ENCODE assay signal across 20 mouse cellular contexts in the genomic region with DNA sequence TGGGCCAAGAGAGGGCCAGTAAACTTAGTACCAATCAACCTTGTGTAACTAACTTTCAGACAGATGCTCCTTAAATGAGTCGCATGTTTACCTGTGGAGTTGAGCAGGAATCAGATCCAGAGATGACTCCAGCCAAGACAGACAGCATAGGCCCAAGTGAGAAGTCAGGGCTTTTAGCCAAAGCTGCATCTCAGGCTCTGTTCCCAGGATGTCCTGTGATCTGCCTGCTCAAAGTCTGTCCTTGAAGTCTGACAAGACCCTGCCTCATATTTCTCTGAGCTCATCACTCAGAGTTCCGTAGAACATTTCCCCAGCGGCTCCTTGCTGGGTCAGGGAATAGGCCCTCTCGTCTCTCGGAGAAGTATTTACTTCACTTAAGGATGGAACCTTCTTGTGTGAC.
A peak's percentile ranks its signal among the peaks of the same experiment; 100 is the strongest.
DNase-seq lines count a peak whose midpoint lies in the region; ATAC-seq and TF ChIP-seq lines count a peak whose summit lies in the region.
"Had no signal": no experiment of that assay in that cellular context is flagged by ENCODE, and none has a peak within 500 bp of the region (broad histone marks: within the 10 kb centered on the region; RNA-seq: fewer than 3 reads in every experiment).

No protein-coding gene starts in this region.

- no peak for TF ChIP-seq CTCF in heart, adult 2 months (IDR thresholded peaks at IDR 0.05)

- intact Hi-C loops in heart, adult 2 months (cut with DNase I) = no loop called here
- intact Hi-C loops in heart, postnatal 14 days (cut with DNase I) = no loop called here

- no peaks in the 10 kb centered on the region for H3K27me3 ChIP-seq in heart, adult 2 months (ENCODE audit: control insufficient read depth, insufficient read depth, low read length)
- no peaks in the 10 kb centered on the region for H3K27me3 ChIP-seq in heart, embryonic 16.5 days (ENCODE audit: control insufficient read depth, insufficient read depth, low read length)
- H3K27me3 ChIP-seq: embryonic facial prominence, embryonic 12.5 days; forebrain, embryonic 15.5 days; heart, embryonic 12.5 days had no signal

- DNase-seq in cerebellum, postnatal 10 days = peak; percentile 35 to 39
- DNase-seq in cerebellum, adult 8-10 months = no peak
- DNase-seq in heart, adult 2 months = no peak
- DNase-seq in heart, adult 9 months (ENCODE audit: low spot score in 2 of 2) = no peak
- no peak for DNase-seq in heart, postnatal 14 days
- peak; percentile 74 for DNase-seq in skeletal muscle tissue, adult 2 months (ENCODE audit: low read depth, low spot score)
- DNase-seq: adrenal gland, adult 8-10 months; adrenal gland, postnatal 36 days; B cell, adult 2 months; cerebellum, adult 2 months; cerebellum, postnatal 25 days; kidney, adult 8-10 months had no signal

- peak overlapping the region; percentile 21 for H3K27ac ChIP-seq in heart, adult 2 months
- 0 out of 2 replicates have a peak overlapping the region, but pooled peaks have one; percentile 11 for H3K27ac ChIP-seq in heart, embryonic 16.5 days (ENCODE audit: low read length)
- H3K27ac ChIP-seq: embryonic facial prominence, embryonic 12.5 days; forebrain, embryonic 15.5 days; hindbrain, embryonic 13.5 days; hindbrain, postnatal 0 days had no signal

- peaks cover 35% of the 10 kb centered on the region for H3K36me3 ChIP-seq in heart, adult 2 months (ENCODE audit: control insufficient read depth, insufficient read depth, low read length)
- H3K36me3 ChIP-seq in heart, embryonic 16.5 days (ENCODE audit: control insufficient read depth, insufficient read depth) = no peaks in the 10 kb centered on the region
- H3K36me3 ChIP-seq: embryonic facial prominence, embryonic 12.5 days; forebrain, embryonic 15.5 days; G1E; heart, embryonic 12.5 days; hindbrain, embryonic 13.5 days had no signal

- H3K79me2 ChIP-seq in heart, adult 2 months (replicated peaks; ENCODE audit: control insufficient read depth, insufficient read depth, low read length) = peaks cover 9% of the 10 kb centered on the region

- H3K9ac ChIP-seq in heart, adult 2 months (ENCODE audit: low read depth, low read length) = no peak overlapping the region
- no peak overlapping the region for H3K9ac ChIP-seq in heart, embryonic 16.5 days (ENCODE audit: low read length)
- H3K9ac ChIP-seq: embryonic facial prominence, embryonic 12.5 days; forebrain, embryonic 15.5 days; heart, embryonic 12.5 days; hindbrain, embryonic 13.5 days had no signal

- no peak for TF ChIP-seq POLR2A in heart, adult 2 months (IDR thresholded peaks at IDR 0.05; ENCODE audit: insufficient read depth, low read depth, low read length)

- WGBS in heart, adult 2 months = 83% methylated on average over 5 of the region's 5 CpGs
- WGBS in heart, embryonic 16.5 days = 79% methylated on average over 5 of the region's 5 CpGs

- no peak overlapping the region for H3K4me3 ChIP-seq in heart, adult 2 months
- no peak overlapping the region for H3K4me3 ChIP-seq in heart, embryonic 16.5 days (ENCODE audit: low read length)
- H3K4me3 ChIP-seq: embryonic facial prominence, embryonic 12.5 days; forebrain, embryonic 15.5 days; heart, embryonic 12.5 days; hindbrain, embryonic 13.5 days had no signal

- no peaks in the 10 kb centered on the region for H3K9me3 ChIP-seq in heart, embryonic 16.5 days (replicated peaks; ENCODE audit: control insufficient read depth, low read length)
- H3K9me3 ChIP-seq: embryonic facial prominence, embryonic 12.5 days; forebrain, embryonic 15.5 days; heart, embryonic 12.5 days; hindbrain, embryonic 13.5 days had no signal

- ATAC-seq in heart, embryonic 16.5 days (replicated peaks; ENCODE audit: extremely low read depth, insufficient read depth, low FRiP score) = no peak
- ATAC-seq: CD4-positive, CD25-positive, alpha-beta regulatory T cell, adult 4 months; forebrain, embryonic 15.5 days; hindbrain, postnatal 0 days had no signal

- H3K4me2 ChIP-seq in heart, embryonic 16.5 days (ENCODE audit: low read depth, low read length) = no peak overlapping the region
- H3K4me2 ChIP-seq: embryonic facial prominence, embryonic 12.5 days; forebrain, embryonic 15.5 days; heart, embryonic 12.5 days; hindbrain, embryonic 13.5 days had no signal

- H3K4me1 ChIP-seq in heart, adult 2 months (ENCODE audit: control insufficient read depth, insufficient read depth, low read length) = peaks cover 58% of the 10 kb centered on the region
- H3K4me1 ChIP-seq in heart, embryonic 16.5 days (ENCODE audit: control insufficient read depth, insufficient read depth, low read length) = peaks cover 68% of the 10 kb centered on the region

- TF ChIP-seq EP300 in heart, adult 2 months (IDR thresholded peaks at IDR 0.05; ENCODE audit: insufficient read depth, low read depth, low read length) = no peak

Comparison
In these comparisons a context has a peak if more than half of its experiments do, and no peak if none do; other contexts are left out.
1. DNase-seq: peak in cerebellum, postnatal 10 days (2 of 2) and skeletal muscle tissue, adult 2 months (single experiment); none in cerebellum, adult 8-10 months (single experiment), heart, adult 2 months (0 of 2), heart, adult 9 months (0 of 2) and heart, postnatal 14 days (0 of 2).